ENCODE assay signal across 9 mouse cellular contexts in genomic region chr14:120406820-120407219, GRCm38 (mm10).
DNase-seq lines count a peak whose midpoint lies in the region; ATAC-seq lines count a peak whose summit lies in the region.
"Had no signal": no experiment of that assay in that cellular context is flagged by ENCODE, and none has a peak within 500 bp of the region (broad histone marks: within the 10 kb centered on the region; RNA-seq: fewer than 3 reads in every experiment).

No protein-coding gene starts in this region.

- no peaks in the 10 kb centered on the region for H3K9me3 ChIP-seq in forebrain, embryonic 15.5 days
- H3K9me3 ChIP-seq: embryonic facial prominence, embryonic 13.5 days had no signal

- no peak overlapping the region for H3K27ac ChIP-seq in forebrain, embryonic 15.5 days (replicated peaks)
- H3K27ac ChIP-seq: embryonic facial prominence, embryonic 13.5 days had no signal

- WGBS in forebrain, embryonic 15.5 days, result 85% methylated on average over 8 of the region's 8 CpGs

- no peaks in the 10 kb centered on the region for H3K36me3 ChIP-seq in forebrain, embryonic 15.5 days

- H3K4me1 ChIP-seq in forebrain, embryonic 15.5 days, result no peaks in the 10 kb centered on the region
- H3K4me1 ChIP-seq: embryonic facial prominence, embryonic 13.5 days had no signal

- peak; percentile 34 to 60 for DNase-seq in spleen, adult 18-20 months
- DNase-seq in spleen, adult 12 weeks (ENCODE audit: low spot score), result no peak
- peak; percentile 48 for DNase-seq in kidney, adult 18-20 months
- peak; percentile 78 for DNase-seq in lung, postnatal 10 days
- peak; percentile 49 for DNase-seq in thymus, postnatal 25 days
- DNase-seq in frontal cortex, postnatal 36 days (ENCODE audit: low spot score in 2 of 2), result no peak

- H3K27me3 ChIP-seq in forebrain, embryonic 15.5 days, result no peaks in the 10 kb centered on the region
- H3K27me3 ChIP-seq: embryonic facial prominence, embryonic 13.5 days had no signal

- no peak overlapping the region for H3K4me3 ChIP-seq in forebrain, embryonic 15.5 days
- H3K4me3 ChIP-seq: embryonic facial prominence, embryonic 13.5 days had no signal

- H3K4me2 ChIP-seq in forebrain, embryonic 15.5 days (replicated peaks), result no peak overlapping the region
- H3K4me2 ChIP-seq: embryonic facial prominence, embryonic 13.5 days had no signal

- no peak overlapping the region for H3K9ac ChIP-seq in forebrain, embryonic 15.5 days (replicated peaks)
- H3K9ac ChIP-seq: embryonic facial prominence, embryonic 13.5 days had no signal

- no peak for ATAC-seq in cerebellum, adult (ENCODE audit: insufficient number of reproducible peaks, low FRiP score, low TSS enrichment)
- ATAC-seq in forebrain, embryonic 15.5 days (replicated peaks), result no peak

Comparison
In these comparisons a context has a peak if more than half of its experiments do, and no peak if none do; other contexts are left out.
1. DNase-seq: peak in spleen, adult 18-20 months (2 of 2), kidney, adult 18-20 months (single experiment), lung, postnatal 10 days (single experiment) and thymus, postnatal 25 days (single experiment); none in spleen, adult 12 weeks (single experiment) and frontal cortex, postnatal 36 days (0 of 2).